ENCODE assay signal across 13 mouse cellular contexts in genomic region chr19:10926666-10927065, GRCm38 (mm10). TPM values are rescaled to one million over a fixed set of nuclear protein-coding genes. Genes with fewer than 3 reads are reported as not detected.
DNase-seq lines count a peak whose midpoint lies in the region; ATAC-seq and TF ChIP-seq lines count a peak whose summit lies in the region.
"Had no signal": no experiment of that assay in that cellular context is flagged by ENCODE, and none has a peak within 500 bp of the region (broad histone marks: within the 10 kb centered on the region; RNA-seq: fewer than 3 reads in every experiment).

No protein-coding gene starts in this region.

- H3K36me3 ChIP-seq in heart, adult 2 months (ENCODE audit: control insufficient read depth, insufficient read depth, low read length), result no peaks in the 10 kb centered on the region
- H3K36me3 ChIP-seq in kidney, embryonic 15.5 days, result no peaks in the 10 kb centered on the region
- H3K36me3 ChIP-seq in embryonic facial prominence, embryonic 14.5 days (ENCODE audit: control insufficient read depth, insufficient read depth, low read length), result no peaks in the 10 kb centered on the region
- H3K36me3 ChIP-seq in neural tube, embryonic 14.5 days (ENCODE audit: control insufficient read depth, insufficient read depth, low read length), result no peaks in the 10 kb centered on the region

- H3K79me2 ChIP-seq in heart, adult 2 months (replicated peaks; ENCODE audit: control insufficient read depth, insufficient read depth, low read length), result no peaks in the 10 kb centered on the region

- H3K9me3 ChIP-seq in kidney, embryonic 15.5 days (replicated peaks), result no peaks in the 10 kb centered on the region
- no peaks in the 10 kb centered on the region for H3K9me3 ChIP-seq in embryonic facial prominence, embryonic 14.5 days (ENCODE audit: control insufficient read depth, low read length)
- H3K9me3 ChIP-seq in neural tube, embryonic 14.5 days (ENCODE audit: control insufficient read depth, low read length), result no peaks in the 10 kb centered on the region

- no peaks in the 10 kb centered on the region for H3K4me1 ChIP-seq in heart, adult 2 months (ENCODE audit: control insufficient read depth, insufficient read depth, low read length)
- peaks cover 22% of the 10 kb centered on the region for H3K4me1 ChIP-seq in kidney, embryonic 15.5 days
- H3K4me1 ChIP-seq in embryonic facial prominence, embryonic 14.5 days (ENCODE audit: control insufficient read depth, insufficient read depth, low read length), result no peaks in the 10 kb centered on the region
- H3K4me1 ChIP-seq in neural tube, embryonic 14.5 days (ENCODE audit: control insufficient read depth, insufficient read depth, low read length), result no peaks in the 10 kb centered on the region

- no peak for TF ChIP-seq EP300 in heart, adult 2 months (IDR thresholded peaks at IDR 0.05; ENCODE audit: insufficient read depth, low read depth, low read length)

- peak; percentile 48; the same call in 1 of the 2 replicates for ATAC-seq in kidney, embryonic 15.5 days (replicated peaks; ENCODE audit: low FRiP score)
- ATAC-seq in embryonic facial prominence, embryonic 14.5 days (ENCODE audit: low read depth), result peak; percentile 57; the same call in 1 of the 2 replicates
- ATAC-seq in neural tube, embryonic 14.5 days (ENCODE audit: low read depth), result no peak
- no peak for ATAC-seq in activated CD4-positive, CD25-positive, alpha-beta regulatory T cell, adult 4 months

- H3K4me3 ChIP-seq in heart, adult 2 months, result no peak overlapping the region
- H3K4me3 ChIP-seq in kidney, embryonic 15.5 days (replicated peaks), result no peak overlapping the region
- H3K4me3 ChIP-seq in embryonic facial prominence, embryonic 14.5 days (ENCODE audit: low read depth, low read length), result no peak overlapping the region
- H3K4me3 ChIP-seq in neural tube, embryonic 14.5 days (ENCODE audit: low read depth, low read length), result no peak overlapping the region
- H3K4me3 ChIP-seq: erythroblast, embryonic 14.5 days had no signal

- TF ChIP-seq POLR2A in heart, adult 2 months (IDR thresholded peaks at IDR 0.05; ENCODE audit: insufficient read depth, low read depth, low read length), result no peak

- 34% methylated on average over 4 of the region's 4 CpGs for WGBS in heart, adult 2 months
- 37% methylated on average over 4 of the region's 4 CpGs for WGBS in kidney, embryonic 15.5 days
- WGBS in embryonic facial prominence, embryonic 14.5 days, result 43% methylated on average over 4 of the region's 4 CpGs
- 19% methylated on average over 4 of the region's 4 CpGs for WGBS in neural tube, embryonic 14.5 days

- no peak for TF ChIP-seq CTCF in heart, adult 2 months (IDR thresholded peaks at IDR 0.05)

- no peaks in the 10 kb centered on the region for H3K27me3 ChIP-seq in heart, adult 2 months (ENCODE audit: control insufficient read depth, insufficient read depth, low read length)
- H3K27me3 ChIP-seq in kidney, embryonic 15.5 days, result no peaks in the 10 kb centered on the region
- H3K27me3 ChIP-seq in embryonic facial prominence, embryonic 14.5 days (replicated peaks; ENCODE audit: control insufficient read depth, insufficient read depth, low read length), result no peaks in the 10 kb centered on the region
- no peaks in the 10 kb centered on the region for H3K27me3 ChIP-seq in neural tube, embryonic 14.5 days (ENCODE audit: control insufficient read depth, insufficient read depth, low read length)

- peak overlapping the region; percentile 28 for H3K4me2 ChIP-seq in kidney, embryonic 15.5 days
- no peak overlapping the region for H3K4me2 ChIP-seq in embryonic facial prominence, embryonic 14.5 days (ENCODE audit: low read depth, low read length)
- no peak overlapping the region for H3K4me2 ChIP-seq in neural tube, embryonic 14.5 days (ENCODE audit: low read depth, low read length)
- H3K4me2 ChIP-seq: lung, embryonic 14.5 days had no signal

- H3K9ac ChIP-seq in heart, adult 2 months (ENCODE audit: low read depth, low read length), result no peak overlapping the region
- H3K9ac ChIP-seq in kidney, embryonic 15.5 days, result no peak overlapping the region
- H3K9ac ChIP-seq in embryonic facial prominence, embryonic 14.5 days (ENCODE audit: low read depth, low read length), result no peak overlapping the region
- H3K9ac ChIP-seq in neural tube, embryonic 14.5 days (replicated peaks; ENCODE audit: low read depth, low read length), result no peak overlapping the region
- H3K9ac ChIP-seq: lung, embryonic 14.5 days had no signal

- H3K27ac ChIP-seq in heart, adult 2 months, result peak overlapping the region; percentile 7; the same call in 1 of the 2 replicates
- peak overlapping the region; percentile 81 for H3K27ac ChIP-seq in kidney, embryonic 15.5 days
- H3K27ac ChIP-seq in embryonic facial prominence, embryonic 14.5 days (replicated peaks; ENCODE audit: low read depth, low read length), result no peak overlapping the region; the same call in 1 of the 2 replicates
- peak overlapping the region; percentile 16; the same call in 1 of the 2 replicates for H3K27ac ChIP-seq in neural tube, embryonic 14.5 days (ENCODE audit: low read depth, low read length)

- no peak for DNase-seq in heart, adult 2 months
- DNase-seq in heart, postnatal 25 days (ENCODE audit: low spot score), result no peak
- no peak for DNase-seq in kidney, postnatal 14 days
- no peak for DNase-seq in embryonic facial prominence, embryonic 14.5 days (ENCODE audit: low spot score)
- no peak for DNase-seq in cerebellum, adult 9-11 months
- DNase-seq: cerebellum, adult 8-10 months; lung, embryonic 14.5 days; thymus, postnatal 36 days had no signal

- intact Hi-C loops in heart, adult 2 months (cut with DNase I), result no loop called here
- intact Hi-C loops in heart, postnatal 25 days (cut with DNase I), result no loop called here

RNA-seq across cellular contexts. Expression of gene Zp1, which starts 6.2 kb away (rescaled TPM):
- not detected for total RNA-seq in heart, adult 2 months (2021)
- polyA plus RNA-seq in heart, adult 2 months (2012; rRNA removed), result not detected in 2 replicates
- not detected for total RNA-seq in heart, postnatal 25 days (2021)
- not detected in 2 replicates for polyA plus RNA-seq in kidney, embryonic 15.5 days (2015; fragmentation: Nextera tagmentation; extraction: Ambion mirVana)
- polyA plus RNA-seq in embryonic facial prominence, embryonic 14.5 days (2014; fragmentation: Nextera tagmentation; extraction: Ambion mirVana), result 0.17 TPM in 1 of 2 replicates, not detected in the other
- not detected in 2 replicates for polyA plus RNA-seq in neural tube, embryonic 14.5 days (2014; fragmentation: Nextera tagmentation; extraction: Ambion mirVana)
- polyA plus RNA-seq in activated CD4-positive, CD25-positive, alpha-beta regulatory T cell, adult 4 months (2017; shearing (Covaris generic)), result not detected
- total RNA-seq: adrenal gland, postnatal 4 days had no signal
- polyA plus RNA-seq: erythroblast, embryonic 14.5 days; lung, embryonic 14.5 days had no signal

RNA-seq across cellular contexts. Expression of gene Ptgdr2, which starts 10.3 kb away (rescaled TPM):
- not detected for total RNA-seq in heart, adult 2 months (2021)
- 0.09 and 0.10 TPM in 2 replicates for polyA plus RNA-seq in heart, adult 2 months (2012; rRNA removed)
- under 1 TPM in 1 of 2 experiments, not detected in 1; 0.08 TPM for total RNA-seq in heart, postnatal 25 days (2021)
- 0.08 and 0.09 TPM in 2 replicates for polyA plus RNA-seq in kidney, embryonic 15.5 days (2015; fragmentation: Nextera tagmentation; extraction: Ambion mirVana)
- polyA plus RNA-seq in embryonic facial prominence, embryonic 14.5 days (2014; fragmentation: Nextera tagmentation; extraction: Ambion mirVana), result 0.08 and 0.20 TPM in 2 replicates
- polyA plus RNA-seq in neural tube, embryonic 14.5 days (2014; fragmentation: Nextera tagmentation; extraction: Ambion mirVana), result 0.10 and 0.11 TPM in 2 replicates
- not detected for polyA plus RNA-seq in activated CD4-positive, CD25-positive, alpha-beta regulatory T cell, adult 4 months (2017; shearing (Covaris generic))
- polyA plus RNA-seq: erythroblast, embryonic 14.5 days; lung, embryonic 14.5 days had no signal

RNA-seq across cellular contexts. Expression of gene Ccdc86, which starts 22.4 kb away (rescaled TPM):
- 1 to 10 TPM; 6.9 to 7.1 TPM for total RNA-seq in heart, adult 2 months (2021)
- polyA plus RNA-seq in heart, adult 2 months (2012; rRNA removed), result 3.0 and 3.1 TPM in 2 replicates
- total RNA-seq in heart, postnatal 25 days (2021), result 1 to 10 TPM; 5.7 to 6.2 TPM
- polyA plus RNA-seq in kidney, embryonic 15.5 days (2015; fragmentation: Nextera tagmentation; extraction: Ambion mirVana), result 33.1 and 33.4 TPM in 2 replicates
- polyA plus RNA-seq in embryonic facial prominence, embryonic 14.5 days (2014; fragmentation: Nextera tagmentation; extraction: Ambion mirVana), result 22.4 and 25.2 TPM in 2 replicates
- polyA plus RNA-seq in neural tube, embryonic 14.5 days (2014; fragmentation: Nextera tagmentation; extraction: Ambion mirVana), result 9.8 and 11.6 TPM in 2 replicates
- polyA plus RNA-seq in activated CD4-positive, CD25-positive, alpha-beta regulatory T cell, adult 4 months (2017; shearing (Covaris generic)), result 10 to 100 TPM in 1 of 2 experiments, 1 to 10 TPM in 1; 7.9 to 11.1 TPM

RNA-seq across cellular contexts. Expression of gene Prpf19, which starts 31.6 kb away (rescaled TPM):
- total RNA-seq in heart, adult 2 months (2021), result 100 to 1,000 TPM; 216 to 243 TPM
- 432 and 512 TPM in 2 replicates for polyA plus RNA-seq in heart, adult 2 months (2012; rRNA removed)
- 100 to 1,000 TPM; 213 to 229 TPM for total RNA-seq in heart, postnatal 25 days (2021)
- 48.1 and 49.4 TPM in 2 replicates for polyA plus RNA-seq in kidney, embryonic 15.5 days (2015; fragmentation: Nextera tagmentation; extraction: Ambion mirVana)
- polyA plus RNA-seq in embryonic facial prominence, embryonic 14.5 days (2014; fragmentation: Nextera tagmentation; extraction: Ambion mirVana), result 41.9 and 46.1 TPM in 2 replicates
- polyA plus RNA-seq in neural tube, embryonic 14.5 days (2014; fragmentation: Nextera tagmentation; extraction: Ambion mirVana), result 37.6 and 48.8 TPM in 2 replicates
- polyA plus RNA-seq in activated CD4-positive, CD25-positive, alpha-beta regulatory T cell, adult 4 months (2017; shearing (Covaris generic)), result 10 to 100 TPM; 11.7 to 29.4 TPM

RNA-seq across cellular contexts. Expression of gene Tmem109, which starts 44.9 kb away (rescaled TPM):
- 100 to 1,000 TPM; 101 to 109 TPM for total RNA-seq in heart, adult 2 months (2021)
- polyA plus RNA-seq in heart, adult 2 months (2012; rRNA removed), result 160 and 196 TPM in 2 replicates
- 10 to 100 TPM; 82.8 to 87.8 TPM for total RNA-seq in heart, postnatal 25 days (2021)
- polyA plus RNA-seq in kidney, embryonic 15.5 days (2015; fragmentation: Nextera tagmentation; extraction: Ambion mirVana), result 93.6 and 105 TPM in 2 replicates
- 131 and 137 TPM in 2 replicates for polyA plus RNA-seq in embryonic facial prominence, embryonic 14.5 days (2014; fragmentation: Nextera tagmentation; extraction: Ambion mirVana)
- 36.3 and 39.1 TPM in 2 replicates for polyA plus RNA-seq in neural tube, embryonic 14.5 days (2014; fragmentation: Nextera tagmentation; extraction: Ambion mirVana)
- 10 to 100 TPM; 59.2 to 65.4 TPM for polyA plus RNA-seq in activated CD4-positive, CD25-positive, alpha-beta regulatory T cell, adult 4 months (2017; shearing (Covaris generic))

Comparison
In these comparisons a context has a peak if more than half of its experiments do, and no peak if none do; other contexts are left out.
1. ATAC-seq: peak in kidney, embryonic 15.5 days (single experiment) and embryonic facial prominence, embryonic 14.5 days (single experiment); none in neural tube, embryonic 14.5 days (single experiment) and activated CD4-positive, CD25-positive, alpha-beta regulatory T cell, adult 4 months (single experiment).